Mouse (Mus musculus): ENCODE measurements at regions not wholly inside any gene's neighbourhood (a gene's known extent, or its start where the extent isn't known, plus 50 kb on each side); places are given as distances from the start of the nearest gene placed in this dataset.

DNA sequence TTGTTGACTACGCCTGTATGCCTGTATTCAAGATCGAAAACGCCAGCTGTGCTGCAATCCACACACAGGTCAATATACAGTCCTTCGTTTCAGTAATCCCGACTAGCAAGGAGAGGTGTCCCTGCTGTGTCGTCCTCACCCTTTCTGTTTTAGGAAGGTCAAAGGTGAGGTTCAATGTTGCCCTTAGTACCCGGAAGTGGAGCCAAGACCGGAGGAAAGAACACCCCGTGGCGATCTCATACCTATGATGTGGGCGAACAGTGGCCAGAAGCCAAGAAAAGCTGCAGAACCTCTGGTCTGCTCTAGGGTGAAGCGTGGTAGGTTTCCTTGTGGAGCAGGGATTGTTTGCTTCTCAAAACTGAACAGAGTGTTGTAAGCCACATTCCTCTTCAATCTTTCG lies 217.9 kb upstream of the Nr2f2 start:
- no peak for TF ChIP-seq CTCF (IDR thresholded peaks at IDR 0.05; ENCODE audit: low read depth, low read length)
- no peak for TF ChIP-seq EP300 (IDR thresholded peaks at IDR 0.05; ENCODE audit: insufficient read depth, low read depth, low read length)
- no peak for TF ChIP-seq POLR2A (IDR thresholded peaks at IDR 0.05; ENCODE audit: insufficient read depth, low read length)
- H3K36me3 ChIP-seq (ENCODE audit: control insufficient read depth, insufficient read depth, low read length, poor library complexity, severe bottlenecking), result no peaks in the 10 kb centered on the region
- no peak overlapping the region for H3K27ac ChIP-seq (ENCODE audit: insufficient read depth, low read length)
- H3K9ac ChIP-seq (ENCODE audit: low read depth, poor library complexity, severe bottlenecking), result no peak overlapping the region
- H3K4me1 ChIP-seq (ENCODE audit: control insufficient read depth, insufficient read depth, low read length), result no peaks in the 10 kb centered on the region
- H3K4me3 ChIP-seq (ENCODE audit: low read depth, low read length), result no peak overlapping the region
- H3K9me3 ChIP-seq (replicated peaks; ENCODE audit: control insufficient read depth, insufficient read depth, low read length, poor library complexity, severe bottlenecking), result peaks cover 2% of the 10 kb centered on the region
- no peaks in the 10 kb centered on the region for H3K27me3 ChIP-seq (ENCODE audit: control insufficient read depth, insufficient read depth, low read length, poor library complexity, severe bottlenecking)

DNA sequence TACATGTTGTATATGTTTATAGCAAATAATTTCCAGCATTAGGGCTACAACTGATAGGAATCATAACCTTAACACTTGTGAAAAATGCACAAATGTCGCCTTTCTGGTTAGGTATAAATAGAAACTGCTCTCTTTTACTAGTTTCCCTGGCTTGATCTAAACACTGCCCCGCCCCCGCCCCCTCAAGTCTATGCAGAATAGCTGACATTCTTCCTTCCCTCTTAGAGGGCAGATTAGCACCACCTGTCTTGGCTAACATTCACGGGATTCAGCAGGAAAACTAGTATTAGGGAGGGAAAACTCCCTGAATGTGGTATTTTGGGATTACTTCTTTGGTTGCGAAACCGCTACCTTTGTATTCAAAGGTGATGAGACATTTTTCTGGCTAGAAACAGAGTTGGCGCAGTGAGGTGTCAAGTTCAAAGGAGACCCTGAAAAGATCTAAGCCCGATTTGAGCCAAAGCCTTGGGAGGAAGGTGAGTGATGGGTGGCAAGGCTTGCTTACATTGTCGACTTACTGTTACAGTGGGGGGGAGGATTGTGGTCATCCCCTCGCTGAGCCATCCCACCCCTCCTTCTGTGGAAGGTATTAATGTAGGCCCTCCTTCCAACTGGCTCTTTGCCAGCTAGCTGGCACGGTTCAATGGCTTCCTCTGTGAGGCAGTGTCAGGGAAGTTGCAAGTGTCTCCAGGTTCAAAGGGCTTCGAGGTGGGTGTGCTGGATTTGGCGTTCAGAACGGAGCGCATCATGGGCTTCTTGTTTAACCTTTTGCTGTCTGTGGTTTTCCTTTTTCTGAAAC lies 209.8 kb upstream of the Nr2f2 start:
- H3K4me1 ChIP-seq (ENCODE audit: control insufficient read depth, insufficient read depth, low read length), result no peaks in the 10 kb centered on the region
- H3K27me3 ChIP-seq (ENCODE audit: control insufficient read depth, insufficient read depth, low read length, poor library complexity, severe bottlenecking), result no peaks in the 10 kb centered on the region
- H3K9ac ChIP-seq (ENCODE audit: low read depth, poor library complexity, severe bottlenecking), result no peak overlapping the region
- no peak overlapping the region for H3K27ac ChIP-seq (ENCODE audit: insufficient read depth, low read length)
- no peak overlapping the region for H3K4me3 ChIP-seq (ENCODE audit: low read depth, low read length)
- no peaks in the 10 kb centered on the region for H3K9me3 ChIP-seq (replicated peaks; ENCODE audit: control insufficient read depth, insufficient read depth, low read length, poor library complexity, severe bottlenecking)
- TF ChIP-seq EP300 (IDR thresholded peaks at IDR 0.05; ENCODE audit: insufficient read depth, low read depth, low read length) (no peak), POLR2A (IDR thresholded peaks at IDR 0.05; ENCODE audit: insufficient read depth, low read length) (no peak), CTCF (IDR thresholded peaks at IDR 0.05; ENCODE audit: low read depth, low read length) (no peak)
- H3K36me3 ChIP-seq (ENCODE audit: control insufficient read depth, insufficient read depth, low read length, poor library complexity, severe bottlenecking), result no peaks in the 10 kb centered on the region

DNA sequence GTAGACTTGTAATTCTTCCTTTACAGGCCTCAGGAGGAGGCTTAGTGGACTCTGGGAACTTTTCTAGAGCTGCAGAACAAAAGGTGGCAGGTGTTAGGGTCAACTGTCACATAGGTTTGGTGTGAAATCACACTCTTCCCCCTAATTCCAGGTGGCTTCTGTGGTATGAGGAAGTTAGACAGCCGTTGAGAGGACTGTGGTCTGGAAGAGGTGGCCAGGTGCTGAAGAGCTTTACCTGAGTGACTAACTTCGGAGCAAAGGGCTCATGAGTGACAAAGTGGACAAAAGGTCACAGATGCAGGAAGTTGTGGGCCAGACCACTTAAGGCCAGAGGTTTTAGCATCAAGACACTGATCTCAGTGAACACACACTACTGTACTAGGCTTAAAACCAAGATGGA lies 209.1 kb upstream of the Nr2f2 start:
- H3K4me1 ChIP-seq (ENCODE audit: control insufficient read depth, insufficient read depth, low read length), result no peaks in the 10 kb centered on the region
- H3K27ac ChIP-seq (ENCODE audit: insufficient read depth, low read length), result no peak overlapping the region
- H3K4me3 ChIP-seq (ENCODE audit: low read depth, low read length), result no peak overlapping the region
- no peaks in the 10 kb centered on the region for H3K9me3 ChIP-seq (replicated peaks; ENCODE audit: control insufficient read depth, insufficient read depth, low read length, poor library complexity, severe bottlenecking)
- no peak overlapping the region for H3K9ac ChIP-seq (ENCODE audit: low read depth, poor library complexity, severe bottlenecking)
- no peaks in the 10 kb centered on the region for H3K36me3 ChIP-seq (ENCODE audit: control insufficient read depth, insufficient read depth, low read length, poor library complexity, severe bottlenecking)
- TF ChIP-seq POLR2A (IDR thresholded peaks at IDR 0.05; ENCODE audit: insufficient read depth, low read length), result no peak
- no peak for TF ChIP-seq EP300 (IDR thresholded peaks at IDR 0.05; ENCODE audit: insufficient read depth, low read depth, low read length)
- no peak for TF ChIP-seq CTCF (IDR thresholded peaks at IDR 0.05; ENCODE audit: low read depth, low read length)
- no peaks in the 10 kb centered on the region for H3K27me3 ChIP-seq (ENCODE audit: control insufficient read depth, insufficient read depth, low read length, poor library complexity, severe bottlenecking)

DNA sequence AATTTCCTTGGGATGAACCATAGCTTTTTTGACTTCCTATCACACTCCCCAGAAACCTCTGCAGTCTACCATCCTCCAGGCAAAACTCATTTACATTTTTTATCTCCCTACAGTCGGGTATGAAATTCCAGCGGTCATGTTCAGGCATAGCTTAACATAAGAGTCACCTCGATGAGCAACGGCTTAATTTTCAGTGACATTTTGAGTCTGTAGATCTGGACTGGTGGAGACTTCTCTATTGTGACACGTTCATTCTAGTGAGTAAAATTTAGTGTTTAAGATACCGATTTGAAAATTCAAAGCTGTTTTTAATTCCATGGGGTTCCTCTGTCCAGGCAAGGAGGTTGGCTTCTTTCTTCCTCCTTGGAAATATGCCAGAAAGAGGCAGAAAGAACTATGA lies 207.7 kb upstream of the Nr2f2 start:
- no peak for TF ChIP-seq EP300 (IDR thresholded peaks at IDR 0.05; ENCODE audit: insufficient read depth, low read depth, low read length)
- no peak for TF ChIP-seq CTCF (IDR thresholded peaks at IDR 0.05; ENCODE audit: low read depth, low read length)
- no peak for TF ChIP-seq POLR2A (IDR thresholded peaks at IDR 0.05; ENCODE audit: insufficient read depth, low read length)
- H3K27me3 ChIP-seq (ENCODE audit: control insufficient read depth, insufficient read depth, low read length, poor library complexity, severe bottlenecking), result no peaks in the 10 kb centered on the region
- H3K36me3 ChIP-seq (ENCODE audit: control insufficient read depth, insufficient read depth, low read length, poor library complexity, severe bottlenecking), result no peaks in the 10 kb centered on the region
- H3K27ac ChIP-seq (ENCODE audit: insufficient read depth, low read length), result no peak overlapping the region
- no peaks in the 10 kb centered on the region for H3K9me3 ChIP-seq (replicated peaks; ENCODE audit: control insufficient read depth, insufficient read depth, low read length, poor library complexity, severe bottlenecking)
- H3K4me3 ChIP-seq (ENCODE audit: low read depth, low read length), result no peak overlapping the region
- H3K4me1 ChIP-seq (ENCODE audit: control insufficient read depth, insufficient read depth, low read length), result no peaks in the 10 kb centered on the region
- no peak overlapping the region for H3K9ac ChIP-seq (ENCODE audit: low read depth, poor library complexity, severe bottlenecking)

DNA sequence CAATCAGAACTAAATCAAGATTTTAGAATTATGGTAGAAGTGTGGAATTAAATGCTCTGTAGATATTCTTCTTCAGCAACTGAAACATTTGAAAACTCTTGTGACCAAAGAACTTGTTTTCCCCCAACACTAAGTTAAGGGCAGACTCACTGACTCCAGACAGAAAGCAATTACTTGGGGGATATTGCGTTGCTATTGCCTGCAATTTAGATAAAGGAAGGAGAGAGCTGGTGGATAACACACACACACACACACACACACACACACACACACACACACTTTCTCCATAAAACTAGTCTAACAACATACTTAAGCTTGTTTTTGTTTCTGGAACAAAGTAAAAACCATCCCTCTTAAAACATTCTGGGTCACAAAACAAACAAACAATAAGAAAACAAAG lies 198.5 kb upstream of the Nr2f2 start:
- Histone ChIP-seq H3K27ac (ENCODE audit: insufficient read depth, low read length) (no peak overlapping the region), H3K4me1 (ENCODE audit: control insufficient read depth, insufficient read depth, low read length) (no peaks in the 10 kb centered on the region), H3K9ac (ENCODE audit: low read depth, poor library complexity, severe bottlenecking) (no peak overlapping the region), H3K9me3 (replicated peaks; ENCODE audit: control insufficient read depth, insufficient read depth, low read length, poor library complexity, severe bottlenecking) (no peaks in the 10 kb centered on the region), H3K4me3 (ENCODE audit: low read depth, low read length) (no peak overlapping the region), H3K36me3 (ENCODE audit: control insufficient read depth, insufficient read depth, low read length, poor library complexity, severe bottlenecking) (no peaks in the 10 kb centered on the region), H3K27me3 (ENCODE audit: control insufficient read depth, insufficient read depth, low read length, poor library complexity, severe bottlenecking) (no peaks in the 10 kb centered on the region)
- TF ChIP-seq CTCF (IDR thresholded peaks at IDR 0.05; ENCODE audit: low read depth, low read length) (no peak), EP300 (IDR thresholded peaks at IDR 0.05; ENCODE audit: insufficient read depth, low read depth, low read length) (no peak), POLR2A (IDR thresholded peaks at IDR 0.05; ENCODE audit: insufficient read depth, low read length) (no peak)

DNA sequence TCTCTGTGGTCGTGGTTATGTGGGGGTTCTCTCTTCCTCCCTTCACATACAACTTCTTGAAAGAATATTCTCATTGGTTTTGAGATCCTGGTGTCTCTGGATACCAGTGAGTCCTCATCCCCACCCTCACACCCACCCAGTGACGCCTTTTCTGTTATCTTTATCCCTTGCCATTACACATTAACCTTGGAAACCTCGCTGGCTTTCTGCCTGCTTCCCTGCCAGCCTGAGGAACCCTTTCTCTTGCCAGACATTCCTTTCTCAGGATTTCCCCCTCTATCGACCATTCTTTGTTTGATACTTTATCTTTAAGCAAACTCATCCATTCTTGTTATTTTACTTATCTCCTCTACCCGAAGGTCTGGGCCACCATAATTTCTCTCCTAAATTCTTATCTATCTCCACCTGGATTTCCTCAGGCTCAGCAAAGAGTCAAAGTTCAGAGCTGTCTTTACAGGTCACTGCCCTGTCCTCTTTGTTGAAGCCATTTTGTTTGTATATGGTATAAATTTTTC lies 182.5 kb upstream of the Nr2f2 start:
- H3K36me3 ChIP-seq (ENCODE audit: control insufficient read depth, insufficient read depth, low read length, poor library complexity, severe bottlenecking), result no peaks in the 10 kb centered on the region
- H3K9me3 ChIP-seq (replicated peaks; ENCODE audit: control insufficient read depth, insufficient read depth, low read length, poor library complexity, severe bottlenecking), result no peaks in the 10 kb centered on the region
- H3K27ac ChIP-seq (ENCODE audit: insufficient read depth, low read length), result no peak overlapping the region
- no peak overlapping the region for H3K9ac ChIP-seq (ENCODE audit: low read depth, poor library complexity, severe bottlenecking)
- no peak overlapping the region for H3K4me3 ChIP-seq (ENCODE audit: low read depth, low read length)
- H3K27me3 ChIP-seq (ENCODE audit: control insufficient read depth, insufficient read depth, low read length, poor library complexity, severe bottlenecking), result no peaks in the 10 kb centered on the region; the same call in 1 of the 2 replicates
- TF ChIP-seq CTCF (IDR thresholded peaks at IDR 0.05; ENCODE audit: low read depth, low read length) (no peak), EP300 (IDR thresholded peaks at IDR 0.05; ENCODE audit: insufficient read depth, low read depth, low read length) (no peak), POLR2A (IDR thresholded peaks at IDR 0.05; ENCODE audit: insufficient read depth, low read length) (no peak)
- no peaks in the 10 kb centered on the region for H3K4me1 ChIP-seq (ENCODE audit: control insufficient read depth, insufficient read depth, low read length)

All from ES-Bruce4 (cell line).